Mouse (Mus musculus) right cerebral cortex, postnatal 4 days (tissue): ENCODE results near the gene Galnt2.

Experiments
- DNase-seq: peaks from one replicate; pipeline ENCODE4 v3.0.0-alpha.2; 2022

Galnt2 gene

GRCm38 (mm10) chr8:124239350-124239749, 8.2 kb downstream of the Galnt2 start:
- DNase-seq: no peak

DNA sequence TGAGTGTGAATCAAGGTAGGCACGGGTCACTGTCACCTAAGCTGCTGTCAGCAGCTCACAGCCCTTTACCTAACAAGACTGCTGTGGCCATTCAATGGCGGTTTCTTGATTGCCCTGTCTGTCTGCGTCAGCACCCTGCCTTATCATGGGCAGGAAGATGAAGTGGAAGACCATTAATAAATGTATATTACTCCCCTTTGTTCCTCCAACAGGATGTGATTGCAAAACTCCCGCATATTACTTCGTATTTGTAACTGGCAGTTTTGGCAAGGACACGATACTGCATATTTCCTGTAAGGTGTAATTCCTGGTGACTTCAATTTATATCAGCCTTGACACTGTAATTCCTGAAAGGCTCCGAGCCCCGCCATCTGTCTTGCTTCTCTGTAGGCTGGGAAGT, 9.7 kb downstream of the Galnt2 start:
- DNase-seq: no peak

DNA sequence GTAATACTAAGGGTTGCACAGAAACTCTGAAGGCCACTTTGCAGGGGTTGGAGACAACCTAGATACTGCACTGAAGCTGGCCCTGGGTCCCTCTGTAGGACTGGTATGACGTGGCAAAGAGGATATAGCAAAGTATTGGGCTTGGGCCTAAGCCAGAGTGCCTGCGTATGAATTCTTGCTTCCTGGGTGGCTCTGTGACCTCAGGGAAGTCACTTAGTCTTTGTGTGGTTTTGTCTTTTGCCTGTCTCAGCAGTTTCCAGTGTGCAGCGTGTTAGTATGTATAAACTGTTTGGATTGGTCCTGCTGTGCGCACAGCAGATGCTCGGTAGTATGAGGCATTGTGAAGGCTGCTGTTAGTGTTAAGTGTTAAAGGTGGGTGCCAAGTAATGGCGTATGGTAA, 11.0 kb downstream of the Galnt2 start:
- DNase-seq: no peak

- DNase-seq: no peak
Measured at GRCm38 (mm10) chr8:124242913-124243312, 11.7 kb downstream of the Galnt2 start.

DNA sequence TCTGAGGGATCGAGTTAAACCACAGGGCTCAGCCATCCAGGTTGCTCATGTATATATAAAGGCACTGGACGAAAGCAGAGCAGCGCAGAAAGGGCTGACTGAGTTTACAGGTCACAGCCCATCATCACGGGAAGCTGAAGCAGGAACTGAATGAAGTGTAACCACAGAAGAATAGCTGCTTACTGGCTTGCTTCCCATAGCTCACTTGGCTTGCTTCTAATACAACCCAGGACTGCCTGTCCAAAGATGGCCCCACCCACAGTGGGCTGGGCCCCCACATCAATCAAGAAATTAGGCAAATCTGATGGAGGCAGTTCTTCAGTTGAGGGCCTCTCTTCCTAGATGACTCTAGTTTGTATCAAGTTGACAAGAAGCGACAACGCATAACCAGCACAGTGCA, 16.4 kb downstream of the Galnt2 start:
- no peak for DNase-seq

DNA sequence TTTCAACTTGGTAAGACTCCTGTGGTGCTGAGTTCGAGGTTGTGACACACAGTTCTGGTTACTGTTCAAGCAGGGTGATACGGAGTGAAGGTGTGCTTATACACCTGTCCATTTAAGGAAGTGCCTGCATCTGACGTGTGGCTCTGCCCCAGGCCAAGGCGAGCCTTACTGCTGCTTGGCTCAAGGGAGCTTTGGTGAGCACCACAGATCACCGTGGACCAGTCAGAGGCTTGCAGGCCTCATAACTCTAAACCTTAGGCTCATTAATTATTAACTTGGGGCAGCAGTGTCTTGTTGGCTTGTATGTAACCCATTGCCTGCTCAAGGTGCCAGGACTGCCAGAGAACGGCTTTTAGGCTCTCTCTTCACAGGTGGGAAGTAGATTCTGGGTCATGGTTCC, 17.5 kb downstream of the Galnt2 start:
- no peak for DNase-seq

- DNase-seq: no peak
Measured at GRCm38 (mm10) chr8:124250255-124250654, 19.1 kb downstream of the Galnt2 start.

DNA sequence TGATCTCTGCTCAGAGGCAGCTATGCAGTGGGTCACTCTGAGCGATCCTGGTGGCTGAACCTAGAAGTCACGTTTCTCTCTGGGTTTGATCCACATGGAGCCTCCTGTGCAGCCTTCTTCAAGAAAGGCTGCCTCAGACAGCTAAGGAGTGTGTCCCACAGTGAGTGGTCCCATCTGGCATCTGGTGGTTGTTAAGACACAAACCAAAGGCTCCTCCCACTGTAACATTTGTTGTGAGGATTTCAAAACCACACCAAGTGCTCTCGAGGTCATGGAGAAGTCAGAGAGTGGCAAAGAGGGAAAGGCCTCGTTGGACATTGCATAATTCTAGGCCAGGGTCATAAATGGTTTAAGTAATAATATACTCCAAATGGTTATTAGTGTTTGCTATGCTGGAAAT, 19.6 kb downstream of the Galnt2 start:
- no peak for DNase-seq

- DNase-seq: no peak
Measured at GRCm38 (mm10) chr8:124252533-124252950, 21.4 kb downstream of the Galnt2 start.

- DNase-seq: no peak
Measured at GRCm38 (mm10) chr8:124253939-124254338, 22.7 kb downstream of the Galnt2 start.

- DNase-seq: no peak
Measured at GRCm38 (mm10) chr8:124256841-124257240, 25.6 kb downstream of the Galnt2 start.

GRCm38 (mm10) chr8:124257363-124257762, 26.2 kb downstream of the Galnt2 start:
- peak; percentile 55 for DNase-seq

- DNase-seq: no peak
Measured at GRCm38 (mm10) chr8:124259146-124259545, 28.0 kb downstream of the Galnt2 start.

- no peak for DNase-seq
Measured at GRCm38 (mm10) chr8:124259925-124260324, 28.7 kb downstream of the Galnt2 start.

GRCm38 (mm10) chr8:124260371-124260770, 29.2 kb downstream of the Galnt2 start:
- DNase-seq: no peak

DNA sequence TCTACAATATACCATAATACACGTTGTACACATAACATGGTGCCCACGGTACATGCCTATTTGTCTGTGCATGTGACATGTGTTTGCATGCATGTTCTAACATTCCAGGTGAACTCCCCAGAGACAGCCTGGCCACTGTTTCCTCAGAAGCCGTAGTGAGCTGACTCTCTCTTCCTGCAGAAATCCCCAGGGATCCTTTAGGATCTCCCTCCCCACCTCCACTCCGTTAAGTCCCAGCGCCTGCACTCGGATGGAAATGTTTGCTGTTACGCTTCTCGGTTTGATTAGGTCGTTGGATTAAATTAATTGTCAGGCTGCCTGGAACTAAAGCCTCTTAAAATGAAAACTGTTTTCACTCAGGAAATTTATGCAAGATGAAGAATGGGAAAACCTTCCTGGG, 31.9 kb downstream of the Galnt2 start:
- DNase-seq: no peak

- no peak for DNase-seq
Measured at GRCm38 (mm10) chr8:124264032-124264431, 32.8 kb downstream of the Galnt2 start.

GRCm38 (mm10) chr8:124264671-124265070, 33.5 kb downstream of the Galnt2 start:
- DNase-seq: no peak

DNA sequence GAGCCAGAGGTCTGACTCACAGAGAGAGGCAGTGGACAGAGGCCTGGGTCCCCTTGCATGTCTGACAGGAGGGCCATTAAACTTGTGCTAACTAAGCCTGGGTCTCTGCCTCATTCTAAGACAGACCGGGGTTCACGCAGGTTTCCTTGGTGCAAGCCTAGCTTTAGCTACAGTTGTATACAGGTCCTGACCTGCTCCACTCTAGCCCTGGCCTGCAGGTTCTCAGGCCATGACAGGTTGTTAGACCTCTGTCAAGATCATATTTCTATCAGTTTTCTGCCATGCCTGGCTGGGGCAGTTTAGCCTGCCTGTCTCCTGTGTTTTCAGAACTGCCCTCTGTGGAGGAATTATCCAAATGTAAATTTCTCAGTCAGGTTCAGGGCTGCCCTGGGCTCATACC, 33.9 kb downstream of the Galnt2 start:
- no peak for DNase-seq

DNA sequence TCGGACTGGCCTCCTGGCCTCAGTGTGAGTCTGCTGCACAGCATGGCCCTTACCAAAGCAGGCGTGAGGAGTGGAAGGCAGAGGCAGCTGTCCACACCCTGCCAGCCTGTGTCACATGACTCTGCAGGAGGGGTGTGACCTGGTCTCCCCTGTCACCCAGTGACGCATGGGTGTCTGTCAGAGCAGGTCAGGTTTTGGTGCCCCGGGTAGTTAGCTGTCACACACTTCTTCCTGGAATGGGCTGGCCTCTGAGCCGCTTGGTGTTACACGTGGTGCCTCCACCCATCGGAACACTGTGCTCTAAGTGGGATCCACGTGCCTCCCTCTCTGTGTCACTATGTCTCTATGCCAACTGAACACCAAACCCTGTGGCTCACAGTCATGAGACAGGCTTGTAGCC, 34.6 kb downstream of the Galnt2 start:
- DNase-seq: no peak

GRCm38 (mm10) chr8:124267206-124267605, 36.0 kb downstream of the Galnt2 start:
- no peak for DNase-seq

- no peak for DNase-seq
Measured at GRCm38 (mm10) chr8:124270504-124270903, 39.3 kb downstream of the Galnt2 start.

GRCm38 (mm10) chr8:124270904-124271303, 39.7 kb downstream of the Galnt2 start:
- DNase-seq: no peak

- no peak for DNase-seq
Measured at GRCm38 (mm10) chr8:124271518-124271917, 40.3 kb downstream of the Galnt2 start.

GRCm38 (mm10) chr8:124272792-124273191, 41.6 kb downstream of the Galnt2 start:
- no peak for DNase-seq

DNA sequence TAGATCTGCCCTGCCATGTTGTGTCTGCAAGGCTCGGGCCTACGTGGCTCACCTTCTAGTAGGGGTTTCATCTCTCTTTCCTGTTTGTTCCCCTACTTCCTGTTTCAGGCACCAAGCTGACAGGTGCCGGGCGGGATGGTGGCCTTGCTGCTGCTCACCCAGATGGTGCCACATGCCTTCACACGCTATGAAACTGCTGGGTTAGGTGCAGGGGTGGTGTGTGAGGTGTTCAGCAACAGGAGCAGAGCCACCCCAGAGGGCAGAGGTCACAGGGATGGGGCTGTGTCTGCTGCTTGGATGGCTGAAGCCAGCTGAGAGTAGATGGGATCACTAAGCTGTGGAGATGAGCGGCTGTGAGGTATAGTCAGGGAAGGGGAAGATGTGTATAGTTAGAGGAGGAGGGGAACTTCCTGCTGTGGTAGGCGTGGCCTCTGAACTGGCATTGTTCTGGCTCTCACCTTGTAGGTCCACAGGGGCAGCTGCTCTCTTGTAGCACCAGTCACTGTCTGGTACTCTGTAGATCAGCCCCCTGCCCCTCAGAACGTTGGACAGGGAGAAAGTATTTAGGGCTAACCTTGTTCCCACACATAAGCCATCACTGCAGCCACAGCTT, 42.5 kb downstream of the Galnt2 start:
- no peak for DNase-seq
